Mouse (Mus musculus) cerebellum, adult 8-10 months (tissue): ENCODE measurements at regions not wholly inside any gene's neighbourhood (a gene's known extent, or its start where the extent isn't known, plus 50 kb on each side); places are given as distances from the start of the nearest gene placed in this dataset.

Experiments
- DNase-seq: peaks from one replicate; pipeline ENCODE4 v3.0.0; 2022

DNA sequence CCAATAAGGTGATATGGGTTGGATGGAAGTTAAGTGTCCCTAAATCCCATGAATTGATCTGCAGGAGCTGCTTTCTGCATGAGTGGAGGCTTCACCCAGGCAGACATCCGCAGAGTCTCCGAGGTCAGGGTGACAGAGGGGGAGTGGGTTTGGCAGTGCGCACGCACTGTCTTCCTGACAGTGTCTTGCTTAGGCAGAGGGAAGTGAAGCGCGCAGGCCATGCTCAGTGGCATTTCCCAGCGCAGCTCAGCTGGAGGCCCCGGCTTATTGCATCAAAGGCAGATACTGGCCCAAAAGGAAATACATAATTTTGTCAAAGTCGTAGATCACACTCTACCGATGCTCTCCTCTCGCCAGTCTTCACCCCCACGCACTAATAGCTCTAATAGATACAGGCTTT is 252.7 kb upstream of the Dnajc24 start:
- no peak for DNase-seq

- no peak for DNase-seq
These were observed 231.0 kb upstream of the Dnajc24 start for GRCm38 (mm10) chr2:106234358-106234757.

DNA sequence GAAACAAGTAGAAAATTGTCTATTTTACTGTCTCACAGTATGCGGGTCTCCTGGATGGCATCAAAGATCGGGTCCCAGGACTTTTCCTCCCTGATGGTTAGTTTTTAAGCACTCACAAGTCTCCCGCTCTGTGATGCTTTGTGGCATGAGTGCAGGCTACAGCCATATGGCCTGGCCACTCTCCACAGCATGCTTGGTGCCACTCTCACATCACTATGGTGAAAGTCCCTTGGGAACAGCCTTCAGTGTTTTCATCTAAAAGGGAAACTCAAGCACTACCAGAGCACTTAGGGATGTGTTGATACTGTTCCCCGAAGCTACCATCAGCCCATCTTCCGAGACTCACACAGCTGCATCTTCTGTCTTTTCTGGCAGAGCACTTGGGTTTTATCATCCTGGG is 227.8 kb upstream of the Dnajc24 start:
- DNase-seq = no peak

GRCm38 (mm10) chr2:106230021-106230420 is 226.7 kb upstream of the Dnajc24 start:
- no peak for DNase-seq

DNA sequence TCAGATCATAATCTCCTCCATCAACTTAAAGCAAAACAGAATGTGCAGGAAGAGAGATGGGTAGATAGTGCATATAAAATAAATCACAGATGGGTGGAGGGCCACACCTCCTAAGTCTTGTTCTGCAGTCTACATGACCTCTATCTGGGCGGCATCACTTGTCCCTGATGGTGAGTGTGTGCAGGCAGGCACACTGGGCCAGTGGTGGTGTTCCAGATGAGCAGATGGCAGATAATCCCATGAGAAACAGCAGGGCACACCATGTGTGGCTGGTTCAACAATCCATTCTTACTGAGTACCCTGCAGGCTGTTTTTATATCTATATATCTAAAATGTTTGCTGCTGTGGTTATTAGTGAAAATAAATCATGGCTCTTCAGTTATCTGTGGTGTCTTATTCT is 224.9 kb upstream of the Dnajc24 start:
- no peak for DNase-seq

DNA sequence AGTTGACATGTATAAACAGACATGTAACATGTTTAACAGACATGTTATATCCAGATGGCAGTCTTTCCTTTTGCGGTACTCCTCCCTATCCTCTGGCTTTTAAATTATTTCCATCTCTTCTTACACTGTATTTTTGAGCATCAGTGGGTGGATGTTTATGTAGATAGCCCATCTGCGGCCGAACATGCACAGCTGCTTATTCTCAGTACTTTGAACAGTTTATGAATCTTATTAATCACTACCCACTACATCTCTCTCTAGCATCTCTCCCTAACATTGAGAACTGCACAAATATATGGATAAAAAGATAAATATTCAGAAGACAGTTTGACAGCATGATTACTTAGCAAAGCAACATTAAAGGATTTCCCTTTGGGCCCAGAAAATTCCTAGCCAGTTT is 212.8 kb upstream of the Dnajc24 start:
- DNase-seq = no peak

GRCm38 (mm10) chr2:106213740-106214139 is 210.4 kb upstream of the Dnajc24 start:
- no peak for DNase-seq

DNA sequence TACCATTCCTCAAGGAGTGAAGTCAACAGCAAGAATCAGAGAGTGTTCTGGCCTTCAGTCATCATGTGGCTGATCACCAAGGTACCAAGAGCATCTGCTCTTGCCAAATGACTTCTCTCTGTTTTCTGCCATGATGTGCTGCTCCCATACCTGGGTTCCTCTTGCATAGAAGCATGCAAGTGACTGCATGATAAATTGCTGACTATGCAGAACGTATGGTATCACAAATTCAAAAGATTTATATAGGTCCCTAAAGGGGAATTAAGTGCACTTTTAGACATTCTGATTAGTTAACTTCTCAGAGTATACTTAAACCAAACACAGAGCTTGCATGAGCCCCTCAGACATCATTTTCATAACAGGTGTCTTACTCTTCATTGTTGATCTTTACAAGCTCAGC is 207.4 kb upstream of the Dnajc24 start:
- DNase-seq = no peak

- no peak for DNase-seq
These were observed 205.5 kb upstream of the Dnajc24 start for GRCm38 (mm10) chr2:106208767-106209250.

DNA sequence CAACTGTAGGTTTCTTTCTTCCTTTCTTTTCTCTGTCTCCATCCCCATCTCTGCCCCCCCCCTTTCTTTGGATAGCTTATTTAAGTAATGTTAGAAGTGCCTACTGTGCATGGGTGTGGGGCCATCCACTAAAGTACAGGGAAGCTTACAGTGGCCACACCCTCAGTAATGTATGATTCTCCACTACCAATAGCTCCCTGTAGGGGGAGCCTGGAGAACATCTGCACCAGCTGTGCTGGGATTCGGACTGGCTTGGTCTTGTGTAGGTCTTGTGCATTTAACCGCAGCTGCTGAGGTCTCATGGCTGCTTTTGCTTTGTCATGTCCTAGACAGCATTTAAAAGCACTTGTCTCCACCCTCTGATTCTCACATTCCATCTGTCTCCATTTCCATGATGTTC is 196.8 kb upstream of the Dnajc24 start:
- DNase-seq = no peak

GRCm38 (mm10) chr2:106195170-106195569 is 191.8 kb upstream of the Dnajc24 start:
- peak; percentile 88 for DNase-seq

GRCm38 (mm10) chr2:106194369-106195023 is 191.1 kb upstream of the Dnajc24 start:
- DNase-seq = peak; percentile 85

GRCm38 (mm10) chr2:106193889-106194347 is 190.6 kb upstream of the Dnajc24 start:
- no peak for DNase-seq

- no peak for DNase-seq
These were observed 187.4 kb upstream of the Dnajc24 start for GRCm38 (mm10) chr2:106190579-106191322.

- DNase-seq = peak; percentile 81
These were observed 180.3 kb upstream of the Dnajc24 start for GRCm38 (mm10) chr2:106183651-106184050.

DNA sequence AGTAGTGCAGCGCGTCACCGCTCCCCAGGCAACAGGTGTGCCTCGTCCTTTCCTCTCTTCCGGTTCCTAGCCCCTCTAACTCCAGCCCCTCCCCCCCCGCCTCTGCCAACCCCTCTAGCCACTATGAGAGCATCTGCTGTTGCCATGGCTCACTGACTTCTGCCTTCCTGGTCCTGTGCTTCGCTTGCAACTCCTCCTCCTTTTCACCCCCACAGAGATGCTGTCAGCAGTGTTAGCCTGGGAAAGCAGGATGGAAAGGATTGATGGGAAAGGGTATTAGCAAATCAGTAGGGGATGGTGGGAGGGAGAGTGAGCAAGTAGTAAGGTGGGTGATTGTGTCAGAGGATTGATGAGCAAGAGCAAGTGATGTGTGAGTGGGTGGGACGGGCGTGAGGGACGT is 178.7 kb upstream of the Dnajc24 start:
- DNase-seq = no peak

DNA sequence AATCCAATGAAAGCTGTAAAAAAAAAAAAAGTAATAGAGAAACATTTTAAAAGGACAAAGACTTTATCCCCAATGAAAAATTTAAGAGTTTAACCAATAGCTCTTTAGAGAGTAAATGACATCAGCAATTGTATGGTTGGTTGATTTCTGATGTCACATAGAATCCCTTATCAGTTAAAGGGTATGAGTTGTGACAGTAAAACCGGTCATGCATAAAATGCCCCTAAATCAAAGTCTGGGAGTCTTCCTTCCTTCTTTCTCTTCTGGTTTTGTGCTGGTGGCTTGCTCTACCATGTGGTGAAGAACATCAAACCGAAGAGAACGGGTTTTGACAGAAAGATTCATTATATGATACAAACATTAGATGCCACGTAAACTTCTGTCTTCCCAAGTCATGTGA is 159.3 kb upstream of the Dnajc24 start:
- DNase-seq = no peak

DNA sequence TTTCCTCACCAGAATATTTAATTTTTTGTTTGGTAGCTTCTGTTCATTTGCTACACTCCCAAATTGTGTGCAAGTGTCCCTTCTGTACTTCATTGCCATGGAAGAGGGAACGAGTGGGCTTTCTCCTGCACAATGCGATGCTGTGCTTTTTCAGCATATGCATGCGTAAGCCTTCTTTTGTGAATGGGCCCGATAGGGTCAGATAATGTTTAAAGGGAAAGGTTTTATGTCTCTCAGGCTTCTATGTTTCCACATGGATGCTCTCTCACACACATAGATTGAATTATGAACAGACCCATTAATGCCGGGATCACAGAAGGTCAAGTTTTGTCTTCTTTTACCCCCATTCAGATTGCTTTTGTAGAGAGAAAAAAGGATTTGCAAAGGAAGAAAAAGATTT is 158.5 kb upstream of the Dnajc24 start:
- no peak for DNase-seq

DNA sequence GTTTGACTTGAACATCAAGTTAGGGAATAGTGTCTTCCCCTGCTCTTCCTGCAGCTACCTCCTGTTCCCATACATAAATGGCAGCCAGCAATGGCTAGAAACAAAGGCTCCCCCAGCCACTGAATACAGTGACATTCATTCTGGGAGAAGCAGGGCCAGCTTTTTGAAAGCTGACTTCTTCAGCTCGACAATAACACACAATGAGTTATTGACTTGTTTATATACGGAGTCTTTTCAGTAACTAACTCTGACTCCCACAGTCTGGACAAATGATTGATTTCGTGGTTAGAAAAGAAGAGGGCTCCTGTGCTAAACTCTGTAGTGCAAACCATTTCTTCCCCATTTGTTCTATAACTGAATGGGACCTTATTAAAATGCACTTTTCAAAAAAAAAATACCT is 146.4 kb upstream of the Dnajc24 start:
- DNase-seq = no peak

- DNase-seq = no peak
These were observed 137.6 kb upstream of the Dnajc24 start for GRCm38 (mm10) chr2:106140931-106141330.

GRCm38 (mm10) chr2:106101002-106101401 is 97.7 kb upstream of the Dnajc24 start:
- no peak for DNase-seq

DNA sequence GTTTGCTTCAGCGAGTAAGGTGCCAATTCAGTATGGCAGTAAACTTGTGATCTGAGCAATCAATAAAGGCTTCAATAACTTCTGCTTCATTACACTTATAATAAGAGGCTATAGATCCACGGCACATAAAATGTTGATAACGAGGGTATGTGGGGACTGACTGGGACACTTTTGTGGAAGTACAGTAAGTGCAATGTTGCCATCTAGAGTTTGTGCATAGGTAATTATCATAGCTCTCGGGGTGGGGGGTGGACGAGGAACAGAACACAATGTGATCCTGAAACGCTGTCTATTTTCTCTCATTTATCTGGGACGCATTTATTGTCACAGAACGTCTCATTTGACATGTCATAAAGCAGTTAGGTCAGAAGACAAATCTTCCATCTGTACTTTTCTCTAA is 82.8 kb upstream of the Dnajc24 start:
- DNase-seq = no peak

DNA sequence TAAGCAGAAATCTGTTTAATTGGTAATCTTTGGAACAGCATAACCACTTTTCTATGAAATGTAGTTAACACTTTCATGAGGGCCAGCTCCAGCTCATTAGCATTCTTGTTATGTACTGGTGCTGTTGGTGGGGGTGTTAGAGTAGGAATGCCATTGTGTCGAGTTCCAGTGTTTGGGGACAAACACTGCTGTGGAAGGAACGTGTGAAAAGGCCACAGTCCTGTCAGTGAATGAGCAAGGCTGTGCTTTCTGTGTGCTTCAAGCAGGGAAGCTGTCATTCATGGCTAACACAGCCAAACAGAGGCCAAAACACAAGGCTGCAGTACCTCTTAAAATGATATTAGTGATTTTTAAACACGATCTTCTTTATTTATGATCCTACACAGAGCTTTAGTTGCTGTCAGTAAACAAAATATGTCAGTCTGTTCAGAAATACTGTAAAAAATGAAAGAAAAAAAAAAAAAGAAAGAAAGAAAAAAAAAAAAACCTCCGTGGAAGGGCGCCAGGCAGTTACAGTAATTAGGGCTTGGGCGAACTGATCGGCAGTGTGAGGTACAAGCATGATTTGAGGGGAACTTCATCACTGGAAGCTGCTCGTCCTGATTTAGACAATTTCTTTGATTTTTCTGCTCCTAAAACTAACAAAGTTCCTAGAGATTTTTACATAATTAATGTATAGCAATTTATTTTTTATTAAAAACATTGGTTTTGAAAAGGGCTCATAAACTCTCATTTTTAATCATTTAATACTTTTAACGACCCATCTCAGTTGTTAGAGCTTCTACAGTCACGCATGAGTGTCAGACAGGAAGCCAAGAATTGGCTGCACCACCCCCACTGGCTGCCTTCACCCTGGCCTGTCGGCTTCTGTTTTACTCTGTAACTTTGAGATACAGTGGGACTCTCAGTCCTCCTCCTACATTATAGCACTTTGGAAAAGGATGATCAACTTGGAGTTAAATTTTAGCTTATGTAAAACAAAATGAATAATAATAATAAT is 80.8 kb upstream of the Dnajc24 start:
- DNase-seq = no peak
